Mouse (Mus musculus) C3H10T1/2 (cell line): ENCODE results near the gene Ifrd2. TPM values are rescaled to one million over a fixed set of nuclear protein-coding genes. Genes with fewer than 3 reads are reported as not detected.

ENCODE experiments used
- polyA plus RNA-seq, 2 experiments: library from polyadenylated mRNA; unstranded; fragments of >200 nt; fragmentation: generic; extraction: Trizol; gene quantifications; one replicate each; pipeline ENCODE4 v1.2.1; 2012; ENCODE audit warnings: missing spikeins in 2 of 2

The Ifrd2 gene
- 10 to 100 TPM; 11.2 to 50.5 TPM for polyA plus RNA-seq

GRCm38 (mm10) chr9:107586974-107587832, at the start of gene Ifrd2:
Ifrd2 (plus strand) TSS chr9:107587642.

GRCm38 (mm10) chr9:107541474-107542351, 45.7 kb upstream of the Ifrd2 start, which contains the start of the genes Cyb561d2 and Nprl2:
Cyb561d2 (minus strand) TSS chr9:107542193.
Nprl2 (plus strand) TSS chr9:107542226.

GRCm38 (mm10) chr9:107547026-107547425, 40.4 kb upstream of the Ifrd2 start, which contains the start of gene Zmynd10:
Zmynd10 (plus strand) TSS chr9:107547298.

GRCm38 (mm10) chr9:107551117-107551889, 36.1 kb upstream of the Ifrd2 start, which contains the start of gene Rassf1:
Rassf1 (plus strand) TSS chr9:107551555.

GRCm38 (mm10) chr9:107563029-107563581, 24.3 kb upstream of the Ifrd2 start, which contains the start of gene Tusc2:
Tusc2 (plus strand) TSS chr9:107563255.

GRCm38 (mm10) chr9:107567702-107568319, 19.6 kb upstream of the Ifrd2 start, which contains the start of gene Hyal2:
Hyal2 (plus strand) TSS chr9:107567945.

GRCm38 (mm10) chr9:107576357-107577107, 10.9 kb upstream of the Ifrd2 start, which contains the start of gene Hyal1:
Hyal1 (plus strand) TSS chr9:107576927.

GRCm38 (mm10) chr9:107578587-107578986, 8.9 kb upstream of the Ifrd2 start, which contains the start of gene Naa80:
Naa80 (plus strand) TSS chr9:107578887.

GRCm38 (mm10) chr9:107580501-107581317, 6.7 kb upstream of the Ifrd2 start, which contains the start of gene Hyal3:
Hyal3 (plus strand) TSS chr9:107580818.

GRCm38 (mm10) chr9:107608741-107609432, 21.4 kb downstream of the Ifrd2 start, which contains the start of gene Sema3b:
Sema3b (minus strand) TSS chr9:107609229.

GRCm38 (mm10) chr9:107635279-107636028, 48.0 kb downstream of the Ifrd2 start, which contains the start of gene Gnai2:
Gnai2 (minus strand) TSS chr9:107635367.

Other genes with a start within 250 kb of the Ifrd2 start
- gene Hemk1, start 249.3 kb upstream of the Ifrd2 start, polyA plus RNA-seq, result 1 to 10 TPM; 5.8 to 8.9 TPM
- gene 6430571L13Rik, start 247.0 kb upstream of the Ifrd2 start, polyA plus RNA-seq, result under 1 TPM; 0.08 to 0.24 TPM
- not detected for gene Cacna2d2, start 188.0 kb upstream of the Ifrd2 start, polyA plus RNA-seq
- 10 to 100 TPM; 32.7 to 48.9 TPM for gene Tmem115, start 53.7 kb upstream of the Ifrd2 start, polyA plus RNA-seq
- 10 to 100 TPM; 29.6 to 37.6 TPM for gene Cyb561d2, start 45.4 kb upstream of the Ifrd2 start, polyA plus RNA-seq
- 10 to 100 TPM in 1 of 2 experiments, 1 to 10 TPM in 1; 9.4 to 26.1 TPM for gene Nprl2, start 45.4 kb upstream of the Ifrd2 start, polyA plus RNA-seq
- gene Zmynd10, start 40.3 kb upstream of the Ifrd2 start, polyA plus RNA-seq, result 1 to 10 TPM in 1 of 2 experiments, under 1 TPM in 1; 0.35 to 1.9 TPM
- 10 to 100 TPM in 1 of 2 experiments, 1 to 10 TPM in 1; 5.5 to 34.0 TPM for gene Rassf1, start 36.1 kb upstream of the Ifrd2 start, polyA plus RNA-seq
- 10 to 100 TPM; 17.5 to 22.1 TPM for gene Tusc2, start 24.4 kb upstream of the Ifrd2 start, polyA plus RNA-seq
- 10 to 100 TPM; 21.8 to 40.8 TPM for gene Hyal2, start 19.7 kb upstream of the Ifrd2 start, polyA plus RNA-seq
- 1 to 10 TPM; 1.3 to 6.7 TPM for gene Hyal1, start 10.7 kb upstream of the Ifrd2 start, polyA plus RNA-seq
- 10 to 100 TPM; 12.6 to 25.8 TPM for gene Naa80, start 8.8 kb upstream of the Ifrd2 start, polyA plus RNA-seq
- under 1 TPM; 0.06 to 0.94 TPM for gene Hyal3, start 6.8 kb upstream of the Ifrd2 start, polyA plus RNA-seq
- gene Sema3b, start 21.6 kb downstream of the Ifrd2 start, polyA plus RNA-seq, result 10 to 100 TPM in 1 of 2 experiments, under 1 TPM in 1; 0.61 to 22.1 TPM
- gene Gnai2, start 47.7 kb downstream of the Ifrd2 start, polyA plus RNA-seq, result 100 to 1,000 TPM; 445 to 604 TPM
- under 1 TPM; 0.01 to 0.11 TPM for gene Slc38a3, start 81.9 kb downstream of the Ifrd2 start, polyA plus RNA-seq
- under 1 TPM; 0.19 to 0.22 TPM for gene Gnat1, start 92.1 kb downstream of the Ifrd2 start, polyA plus RNA-seq
- gene Sema3f, start 122.8 kb downstream of the Ifrd2 start, polyA plus RNA-seq, result 10 to 100 TPM in 1 of 2 experiments, 1 to 10 TPM in 1; 8.5 to 52.4 TPM
- 10 to 100 TPM in 1 of 2 experiments, 1 to 10 TPM in 1; 5.9 to 52.6 TPM for gene Rbm5, start 183.4 kb downstream of the Ifrd2 start, polyA plus RNA-seq